Mouse (Mus musculus): ENCODE measurements at regions not wholly inside any gene's neighbourhood (a gene's known extent, or its start where the extent isn't known, plus 50 kb on each side); places are given as distances from the start of the nearest gene placed in this dataset.
A peak's percentile ranks its signal among the peaks of the same experiment; 100 is the strongest.

DNA sequence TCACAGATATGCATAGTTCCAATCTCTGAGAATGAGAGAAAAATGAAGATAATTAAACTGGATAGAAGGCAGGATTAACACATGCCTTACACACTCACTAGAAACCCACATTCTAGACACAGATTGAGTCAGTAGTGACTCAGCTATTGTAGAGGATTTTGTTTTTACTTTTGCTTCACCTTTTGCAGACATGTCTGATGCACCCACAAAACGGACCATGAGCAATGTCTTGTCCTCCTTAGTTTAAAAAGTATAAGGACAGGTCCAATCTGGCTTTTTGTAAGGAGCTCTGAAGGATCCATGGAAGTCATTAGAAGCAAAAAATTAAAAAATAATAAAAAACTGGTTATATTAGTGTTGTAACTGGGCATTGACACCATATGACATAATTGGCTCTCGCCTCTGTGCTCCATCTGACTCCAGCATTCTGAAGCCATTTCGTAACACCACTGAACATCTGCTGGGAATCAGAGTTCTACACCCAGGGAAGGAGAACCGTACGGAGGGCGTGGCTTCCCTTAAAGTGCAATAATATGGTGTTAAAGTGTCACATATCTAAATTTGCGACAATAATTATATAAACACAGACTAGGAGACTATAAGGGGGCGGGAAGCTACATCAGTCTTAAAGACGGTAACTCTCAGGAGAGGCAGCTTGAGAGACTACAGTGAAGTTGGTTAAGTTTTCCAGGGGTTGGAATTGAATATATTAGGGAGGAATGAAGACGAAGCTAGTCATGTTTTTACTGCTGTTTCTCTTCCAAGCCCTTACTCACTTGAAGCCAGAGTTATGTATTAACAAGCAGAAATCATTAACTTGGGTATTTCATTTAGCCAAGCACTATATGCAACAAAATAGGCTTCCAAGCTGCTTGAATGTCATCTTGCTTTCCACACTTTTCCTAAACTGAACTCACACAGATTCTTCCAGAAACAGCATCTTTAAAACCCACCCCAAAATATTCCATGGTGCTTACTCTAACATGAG, 558.0 kb downstream of the Ebf1 start:
- DNase-seq = peak; percentile 29

DNA sequence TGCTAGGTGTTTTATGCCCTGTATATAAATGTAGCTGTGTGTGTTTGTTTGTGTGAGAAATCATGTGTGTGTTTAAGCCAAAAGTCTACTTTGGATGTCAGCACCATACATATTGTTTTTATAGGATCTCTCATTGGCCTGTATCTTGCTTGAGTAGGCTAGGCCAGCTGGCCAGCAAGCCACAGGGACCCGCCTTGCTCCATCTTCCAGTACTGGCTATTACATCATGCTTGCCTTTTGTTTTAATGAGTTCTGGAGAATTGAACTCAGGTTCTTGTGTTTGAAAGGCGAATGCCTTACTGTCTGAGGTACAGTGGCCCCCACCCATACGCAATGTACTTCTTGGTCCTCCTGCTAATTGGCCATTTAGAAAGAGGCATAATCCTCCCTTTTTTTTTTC, 559.9 kb downstream of the Ebf1 start:
- no peak for DNase-seq

DNA sequence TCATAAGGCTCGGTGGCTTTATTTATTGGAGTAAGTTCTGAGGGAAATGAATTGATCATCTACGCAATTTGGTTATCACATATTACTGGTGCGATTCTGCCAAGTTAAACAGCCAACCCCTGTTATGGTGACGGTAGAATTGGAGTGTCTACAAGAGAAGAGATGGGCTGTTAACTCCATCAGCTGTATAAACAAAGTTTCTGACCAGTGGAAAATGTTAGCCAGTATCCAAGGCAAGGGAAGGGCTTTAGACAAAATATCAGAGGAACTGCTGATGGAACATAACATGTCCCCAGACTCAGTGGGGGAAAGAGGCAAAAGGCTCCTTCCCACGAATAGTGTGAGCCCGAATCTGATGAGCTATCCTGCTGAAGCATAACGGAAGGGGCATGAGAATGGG, 560.9 kb downstream of the Ebf1 start:
- DNase-seq = no peak

DNA sequence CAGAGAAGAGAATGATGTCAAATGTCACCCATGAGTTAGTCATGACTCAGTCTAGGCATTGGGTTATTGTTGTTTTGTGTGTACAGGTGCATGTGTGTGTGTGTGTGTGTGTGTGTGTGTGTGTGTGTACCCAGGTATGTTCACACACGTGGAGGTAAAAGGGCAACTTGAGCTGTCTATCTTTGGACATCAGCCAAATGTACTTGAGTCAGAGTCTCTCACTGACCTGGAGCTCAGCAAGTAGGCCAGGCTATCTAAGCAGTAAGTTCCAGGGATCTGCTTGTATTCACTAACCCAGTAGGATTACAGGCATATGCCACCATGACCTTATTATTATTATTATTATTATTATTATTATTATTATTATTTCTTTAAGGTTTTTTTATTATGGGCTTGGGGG, 561.9 kb downstream of the Ebf1 start:
- no peak for DNase-seq

DNA sequence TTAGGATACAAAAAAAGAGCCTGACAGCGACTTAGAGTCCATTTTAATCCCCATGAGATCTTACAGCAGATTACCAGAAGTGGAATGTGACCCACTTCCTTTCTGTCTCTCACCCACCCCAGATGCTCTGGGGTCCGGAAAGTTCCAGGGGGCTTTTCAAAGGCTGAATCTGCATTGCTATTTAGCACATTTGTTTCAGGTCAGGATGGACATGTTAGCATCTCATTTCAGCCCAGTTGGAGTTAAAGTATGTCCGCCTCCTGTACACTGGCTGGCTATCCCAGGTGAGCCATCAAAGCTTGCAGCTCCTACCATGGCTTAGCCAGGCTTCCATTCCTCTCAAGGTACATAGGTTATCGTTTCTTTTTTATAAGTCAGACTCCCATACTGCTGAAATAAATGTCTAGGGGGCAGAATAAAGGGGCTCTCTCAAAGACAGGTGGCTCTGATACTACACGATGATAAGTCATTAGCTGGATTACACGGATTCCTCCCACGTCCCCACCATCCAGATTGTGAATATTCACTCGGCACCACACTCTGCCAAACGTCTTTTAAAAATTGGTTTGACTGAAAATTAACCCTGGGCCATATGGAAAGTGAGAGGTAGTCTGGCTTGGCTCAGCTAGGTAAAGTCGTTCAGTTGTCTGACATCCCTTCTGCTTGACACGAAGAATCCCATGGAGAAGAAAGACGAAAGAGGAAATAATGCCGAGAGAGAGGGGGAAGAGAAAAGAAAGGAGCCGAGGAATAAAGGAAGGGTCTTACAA, 573.7 kb downstream of the Ebf1 start:
- no peak for DNase-seq

DNA sequence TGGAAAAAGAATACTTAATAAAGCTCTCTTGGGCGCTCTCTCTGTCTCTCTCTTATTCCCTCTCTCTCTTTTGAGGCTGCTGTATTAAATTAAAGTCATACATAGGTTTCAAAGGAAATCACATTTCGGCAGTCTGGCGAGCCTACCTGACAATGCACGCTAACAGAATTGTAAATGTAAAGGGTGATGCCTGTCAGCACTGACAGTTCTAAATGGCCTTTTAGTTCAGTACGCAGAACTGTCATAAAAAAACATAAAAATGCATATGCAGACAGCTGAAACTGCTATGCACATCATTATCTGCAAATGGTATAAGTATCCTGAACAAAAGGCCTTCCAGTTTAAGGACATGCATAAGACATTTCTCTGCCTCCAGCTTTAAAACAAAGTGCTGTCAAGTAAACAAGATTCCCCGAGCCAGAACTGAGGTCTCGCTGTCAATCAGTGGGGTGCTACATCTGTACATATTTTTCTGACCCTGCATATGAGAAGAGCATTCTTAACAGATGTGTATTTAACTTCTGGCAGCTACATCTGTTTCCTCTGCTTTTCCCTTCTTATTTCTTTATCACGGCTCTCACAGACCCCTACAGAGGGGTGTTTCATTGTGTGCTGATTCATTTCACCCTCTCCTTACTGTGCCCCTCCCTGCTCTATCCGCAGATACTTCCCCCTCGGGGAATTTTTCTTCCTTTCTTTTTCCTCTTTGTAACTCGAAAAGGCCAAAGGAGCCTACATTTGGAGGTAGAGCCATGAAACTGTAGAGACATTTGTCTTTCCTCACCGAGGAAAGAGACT, 574.5 kb downstream of the Ebf1 start:
- no peak for DNase-seq

DNA sequence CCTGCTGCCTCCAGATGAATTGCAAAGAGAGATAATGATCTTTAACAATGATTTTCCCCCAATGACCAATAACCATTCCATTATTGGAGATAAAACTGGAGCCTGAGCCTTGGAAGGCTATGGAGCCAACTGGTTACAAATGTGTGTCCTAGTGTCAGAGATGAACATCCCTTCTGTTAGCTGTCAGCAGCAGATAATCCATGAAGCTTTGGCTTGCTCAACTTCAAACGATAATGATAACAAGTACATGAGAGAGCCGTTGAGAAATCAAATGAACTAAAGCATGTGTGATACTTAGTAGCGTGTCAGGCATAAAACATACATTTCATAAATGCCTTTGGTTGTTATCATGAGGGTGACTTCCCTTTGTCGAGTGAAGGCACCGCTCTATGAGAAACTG, 576.2 kb downstream of the Ebf1 start:
- DNase-seq = no peak

DNA sequence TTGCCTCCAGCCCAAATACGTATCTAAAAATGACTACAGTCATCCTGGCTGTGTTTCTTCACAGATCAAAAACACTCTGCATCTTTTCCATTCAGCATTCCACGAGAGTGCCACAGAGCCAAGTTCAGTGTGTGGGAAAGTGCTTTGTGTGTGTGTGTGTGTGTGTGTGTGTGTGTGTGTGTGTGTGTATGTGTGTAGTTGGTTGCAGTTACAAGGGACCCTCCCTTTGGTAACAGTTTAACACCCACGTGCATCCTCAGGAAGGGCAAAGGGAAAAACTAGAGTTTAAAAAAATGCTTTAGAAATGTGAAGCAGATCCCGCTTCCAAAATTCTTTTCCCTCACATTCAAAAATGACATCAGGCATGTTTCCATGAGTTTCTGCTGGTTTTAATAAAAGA, 582.4 kb downstream of the Ebf1 start:
- DNase-seq = peak; percentile 13

DNA sequence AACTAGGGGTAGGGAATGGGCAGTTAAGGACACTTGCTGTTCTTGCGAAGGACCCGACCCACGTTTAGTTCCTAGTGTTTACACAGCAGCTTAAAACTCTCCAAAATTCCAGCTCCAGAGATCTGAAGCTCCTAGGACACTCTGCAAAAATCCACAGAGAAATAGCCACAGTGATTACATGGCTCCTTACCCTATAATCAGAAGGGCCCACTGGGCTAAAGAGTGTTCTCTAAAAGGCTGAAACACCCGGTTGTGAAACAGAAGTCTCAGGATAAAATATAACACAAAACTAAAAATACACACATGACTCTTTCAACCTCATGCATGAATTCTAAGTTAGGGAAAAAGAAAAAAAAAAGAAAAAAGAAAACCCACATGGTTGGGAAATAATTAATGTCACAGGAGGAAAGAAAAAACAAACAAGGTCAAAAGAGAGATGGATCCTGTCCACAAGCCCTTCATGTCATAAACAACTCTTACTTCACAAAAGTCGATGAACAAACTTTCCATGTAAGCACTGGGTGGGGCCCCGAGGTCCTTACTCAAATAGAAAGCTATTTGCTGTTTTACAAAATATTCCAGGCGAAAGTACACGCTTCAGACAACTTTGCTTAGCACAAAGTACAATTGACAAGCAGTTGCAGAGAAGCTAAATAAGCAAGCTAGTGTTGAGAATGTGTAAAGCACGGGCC, 583.7 kb downstream of the Ebf1 start:
- DNase-seq = peak; percentile 29

DNA sequence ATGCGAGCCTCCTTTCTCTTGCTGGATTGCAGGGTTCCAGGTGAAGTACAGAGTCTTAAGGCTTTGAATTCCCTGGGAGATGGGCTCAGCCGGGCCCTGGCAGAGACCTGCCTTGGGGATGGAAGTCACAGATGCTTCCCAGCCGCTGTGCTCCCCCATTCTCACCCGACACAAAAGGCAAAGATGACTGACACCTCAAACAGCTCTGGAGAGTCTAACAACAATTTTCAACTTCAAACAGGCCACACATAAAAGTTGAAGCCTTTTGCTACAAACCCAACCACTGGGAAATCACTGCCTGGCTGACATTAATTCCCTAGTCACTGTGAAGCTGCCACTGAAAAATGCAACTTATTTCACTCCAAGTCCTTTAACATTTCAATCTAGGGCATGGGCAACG, 586.3 kb downstream of the Ebf1 start:
- DNase-seq = no peak

DNA sequence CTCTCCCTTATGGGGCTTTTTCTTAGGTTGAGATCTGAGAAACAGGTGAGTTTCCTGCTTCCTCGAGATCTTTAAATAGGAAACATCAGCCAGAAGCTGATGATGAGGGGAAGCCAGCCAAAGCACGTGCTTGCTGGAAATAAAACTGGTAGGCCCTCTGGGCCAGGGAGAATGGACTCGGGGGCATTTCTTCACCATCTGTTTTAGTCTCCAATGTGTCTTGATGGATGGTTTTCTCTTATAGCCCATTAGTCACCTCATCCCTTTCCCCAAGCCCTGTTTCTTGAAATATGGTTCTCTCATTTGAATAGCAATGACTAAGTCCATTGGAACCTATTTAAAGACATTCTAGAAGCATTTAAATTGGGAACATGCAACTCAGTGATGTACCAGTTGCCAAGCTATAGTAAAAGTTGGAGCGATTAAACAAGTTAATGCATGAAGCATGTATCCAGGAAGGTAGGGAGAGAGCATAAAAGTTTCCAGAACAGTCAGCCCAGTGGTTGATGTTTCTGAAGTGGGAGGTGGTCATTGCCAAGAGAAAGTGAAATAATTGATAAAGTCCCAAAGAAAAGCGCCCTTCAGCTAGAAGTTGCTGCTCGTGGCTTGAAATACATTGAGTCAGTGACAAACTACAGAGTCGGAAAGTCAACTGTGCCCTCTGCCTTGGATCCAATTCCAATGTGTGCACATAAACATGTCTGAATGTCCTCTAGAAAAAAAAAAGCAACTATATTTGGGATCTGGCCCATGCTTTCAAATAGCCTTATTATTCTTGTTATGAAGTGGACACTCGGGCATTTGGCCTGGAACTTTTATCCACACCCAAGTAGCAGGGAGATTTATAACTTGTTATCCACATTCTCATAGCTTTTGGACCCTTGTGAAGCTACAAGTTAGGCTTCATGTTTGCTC, 589.8 kb downstream of the Ebf1 start:
- DNase-seq = no peak

DNA sequence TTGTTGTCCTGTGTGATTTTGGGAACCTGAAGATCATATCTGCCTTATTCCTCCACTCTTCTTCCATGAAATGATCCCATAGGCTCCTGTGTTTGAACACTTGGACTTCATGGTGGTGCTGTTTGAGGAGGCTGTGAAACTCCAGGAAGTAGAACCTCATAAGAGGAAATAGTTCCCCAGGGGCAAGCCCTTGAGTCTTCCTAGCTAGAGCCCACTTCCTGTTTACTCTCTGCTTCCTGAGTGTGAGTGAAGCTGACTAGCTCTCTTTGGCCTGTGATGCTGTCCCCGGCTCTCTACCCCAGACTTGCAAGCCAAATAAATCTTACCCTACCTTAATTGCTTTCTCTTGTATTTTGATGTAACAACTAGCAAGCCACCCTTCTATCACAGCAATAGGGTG, 597.0 kb downstream of the Ebf1 start:
- DNase-seq = no peak

DNA sequence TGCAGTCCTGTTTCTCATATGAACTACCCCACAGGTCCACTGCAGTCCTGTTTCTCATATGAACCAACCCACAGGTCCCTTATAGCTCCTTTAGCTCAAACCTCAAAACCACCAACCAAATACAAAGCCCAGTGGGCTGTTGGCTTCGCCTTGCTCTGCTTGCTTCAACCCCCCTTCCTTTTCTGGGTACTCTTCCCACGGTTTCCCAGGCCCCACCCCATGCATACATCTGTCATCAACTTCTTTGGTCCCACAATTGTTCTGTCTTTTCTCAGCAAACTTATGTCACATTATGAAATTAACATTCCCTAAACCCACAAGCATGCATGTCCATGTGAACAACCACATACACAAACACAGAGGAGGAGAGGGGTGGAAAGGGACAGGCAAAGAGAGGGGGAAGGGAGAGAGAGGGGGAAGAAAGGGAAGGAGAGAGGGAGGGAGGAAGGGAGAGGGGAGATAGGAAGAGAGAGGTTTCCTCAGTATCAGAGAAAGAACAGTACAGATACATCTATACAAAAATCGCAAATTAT, 599.9 kb downstream of the Ebf1 start:
- DNase-seq = no peak

DNA sequence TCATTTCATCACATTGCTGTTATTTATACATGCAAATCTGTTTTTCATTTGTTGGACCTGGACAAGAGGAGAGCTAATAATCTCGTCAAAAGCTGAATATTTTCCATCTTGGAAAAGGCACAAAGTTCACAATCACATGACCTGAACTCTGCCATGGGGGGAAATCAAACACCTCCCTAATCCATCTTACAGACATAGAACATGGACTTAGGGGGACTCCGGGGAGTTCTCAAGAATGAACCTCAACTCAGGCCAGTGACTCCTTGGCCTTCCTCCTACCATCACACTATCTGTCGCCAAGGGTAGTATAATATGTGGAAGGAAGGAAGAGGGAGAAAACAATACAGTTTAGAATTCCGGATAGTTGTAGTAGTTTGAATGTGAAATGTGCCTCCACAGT, 602.1 kb downstream of the Ebf1 start:
- DNase-seq = no peak

DNA sequence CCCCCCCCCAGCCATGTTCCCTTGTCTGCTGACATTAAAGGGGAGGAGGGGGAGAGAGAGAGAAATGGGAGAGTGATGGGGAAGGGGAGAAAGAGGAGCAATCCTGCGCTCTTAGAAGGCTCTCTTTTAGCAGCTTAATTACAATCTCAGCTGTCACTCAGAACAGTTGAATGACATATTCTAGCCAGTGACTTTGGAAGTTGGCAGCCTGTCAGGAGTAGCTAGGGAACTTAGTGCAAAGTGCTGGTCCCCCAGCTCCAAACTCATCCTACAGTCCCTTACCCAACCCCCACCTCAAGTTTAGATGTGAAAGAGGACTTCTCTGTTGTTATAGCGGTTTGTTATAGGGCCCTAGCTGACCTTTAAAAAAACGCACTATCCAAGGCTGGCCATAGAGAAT, 604.9 kb downstream of the Ebf1 start:
- DNase-seq = no peak

DNA sequence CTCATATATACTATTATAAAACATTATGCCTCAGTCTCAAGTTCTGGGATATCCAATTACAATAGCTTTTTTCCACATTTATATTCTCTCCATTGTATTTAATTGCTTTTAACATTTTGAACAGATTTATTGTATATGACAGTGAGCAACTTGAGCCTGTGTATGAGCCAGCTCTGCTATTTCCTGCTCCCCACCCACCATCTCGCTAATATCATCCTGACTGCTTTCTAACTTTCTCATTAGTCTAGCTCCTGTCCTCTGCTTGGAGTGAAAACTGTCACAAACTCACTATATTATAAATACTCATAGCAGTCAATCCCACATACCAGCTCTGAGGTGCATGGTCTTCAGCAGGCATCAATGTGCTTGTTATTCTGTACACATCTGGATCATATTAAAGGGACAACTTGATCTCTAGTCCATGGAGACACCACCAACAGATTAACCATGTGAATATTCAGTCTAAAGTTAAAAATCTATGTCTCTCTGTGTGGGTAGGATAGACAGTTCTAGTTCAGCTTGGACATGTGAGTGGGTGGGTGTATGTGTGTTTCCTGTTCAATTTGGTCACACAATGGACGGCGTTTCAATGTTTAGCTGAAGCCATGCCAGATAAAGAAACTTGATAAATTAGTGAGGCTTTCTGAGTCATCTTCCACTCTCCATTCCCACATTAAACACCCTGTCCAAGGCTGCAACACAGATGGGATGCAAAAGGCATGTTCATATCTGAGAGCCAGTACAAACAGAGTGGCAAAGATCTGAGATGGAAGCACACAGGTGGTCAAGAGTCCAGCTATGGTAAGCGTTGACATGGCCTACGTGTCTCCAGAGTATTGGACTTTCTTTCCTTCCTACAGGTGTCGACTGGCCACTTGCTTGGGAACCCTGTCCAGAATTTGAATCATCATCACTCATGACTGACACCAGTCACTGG, 616.1 kb upstream of the Clint1 start:
- DNase-seq = no peak

DNA sequence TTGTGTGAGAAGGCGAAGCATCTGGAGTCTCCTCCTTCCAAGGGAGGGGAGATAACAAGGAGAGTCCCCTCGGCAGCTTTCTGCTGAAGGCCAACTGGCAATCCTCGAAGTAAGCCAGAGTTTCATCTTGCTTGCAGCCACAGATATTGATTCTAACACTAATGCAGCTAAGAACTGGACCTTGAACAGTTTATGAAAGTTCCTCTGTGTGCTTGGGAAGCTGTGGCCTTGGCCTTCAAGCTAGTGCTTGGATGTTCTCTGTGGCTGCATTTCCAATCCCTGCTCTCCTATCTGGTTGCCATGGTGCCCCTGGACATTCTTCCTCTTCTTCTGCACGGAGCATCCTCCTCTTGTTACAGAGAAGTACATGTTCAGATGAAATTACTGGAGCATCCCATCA, 614.8 kb upstream of the Clint1 start:
- no peak for DNase-seq

DNA sequence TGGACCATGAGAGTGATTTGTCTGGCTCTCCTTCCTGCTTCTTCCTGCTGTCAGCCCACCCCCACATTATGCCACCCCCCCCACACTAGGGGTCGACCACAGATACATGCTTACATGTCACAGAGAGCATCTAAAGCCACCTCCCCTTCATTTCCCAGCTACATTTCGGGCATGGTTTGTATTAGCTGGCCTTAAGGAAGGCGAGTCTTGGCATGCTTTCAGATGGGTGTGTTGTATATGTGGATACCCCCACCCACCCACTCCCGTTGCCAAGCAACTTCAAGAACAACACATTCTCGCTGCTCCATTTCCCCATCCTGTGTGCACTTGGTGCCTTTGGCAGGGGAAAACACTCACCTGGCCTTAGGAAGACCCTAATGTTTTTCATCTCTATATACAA, 612.8 kb upstream of the Clint1 start:
- peak; percentile 16 for DNase-seq

DNA sequence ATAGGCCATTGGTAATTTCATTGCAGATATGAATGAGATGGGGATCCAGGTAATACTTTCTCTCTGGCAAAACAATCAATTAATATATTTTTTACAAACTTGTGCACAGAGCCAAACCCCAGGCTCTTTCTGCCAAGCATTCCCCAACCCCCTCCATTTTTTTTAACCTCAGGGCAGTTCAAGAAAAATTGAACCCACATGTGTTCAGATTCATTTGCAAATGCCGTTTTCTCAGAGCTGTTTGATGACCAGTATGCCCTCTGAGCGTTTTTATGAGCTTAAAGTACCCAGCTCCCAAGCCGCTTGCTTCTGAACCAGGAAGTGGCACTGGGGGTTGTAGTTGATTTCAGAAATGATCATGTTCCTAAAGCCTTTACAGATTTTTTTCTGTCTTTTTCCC, 611.4 kb upstream of the Clint1 start:
- DNase-seq = no peak

DNA sequence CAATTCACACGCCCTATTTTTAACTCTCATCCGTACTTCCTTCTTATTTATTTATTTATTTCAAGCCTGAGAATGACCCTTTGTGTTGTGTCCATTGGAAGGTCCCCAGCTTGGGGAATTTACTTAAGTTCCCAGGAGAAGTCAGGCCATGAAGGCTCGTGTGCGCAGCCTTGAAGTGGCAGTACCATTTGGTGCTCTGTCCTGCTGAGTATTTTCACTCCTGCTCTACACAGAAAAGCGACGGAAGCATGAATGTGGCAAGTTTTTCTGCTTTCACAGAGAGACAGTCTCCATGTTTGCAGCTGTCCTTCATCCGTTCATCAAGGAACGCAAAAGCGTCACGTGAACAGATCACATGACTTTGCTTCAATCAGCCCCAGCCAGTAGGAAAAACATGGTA, 610.2 kb upstream of the Clint1 start:
- DNase-seq = no peak

Data from lung, postnatal 14 days (tissue).